Mouse (Mus musculus) G1E (cell line): ENCODE results near the gene Kctd15.

Experiments used
- CTCF ChIP-seq: IDR thresholded peaks from 2 replicates; pipeline ENCODE4 v1.5.1; 2012; ENCODE audit warnings: low read depth, low read length, inconsistent platforms, mixed read lengths
- GATA2 ChIP-seq: IDR thresholded peaks from 2 replicates; pipeline ENCODE4 v1.6.1; 2012; ENCODE audit warnings: low read depth, low read length, inconsistent platforms, borderline replicate concordance

DNA sequence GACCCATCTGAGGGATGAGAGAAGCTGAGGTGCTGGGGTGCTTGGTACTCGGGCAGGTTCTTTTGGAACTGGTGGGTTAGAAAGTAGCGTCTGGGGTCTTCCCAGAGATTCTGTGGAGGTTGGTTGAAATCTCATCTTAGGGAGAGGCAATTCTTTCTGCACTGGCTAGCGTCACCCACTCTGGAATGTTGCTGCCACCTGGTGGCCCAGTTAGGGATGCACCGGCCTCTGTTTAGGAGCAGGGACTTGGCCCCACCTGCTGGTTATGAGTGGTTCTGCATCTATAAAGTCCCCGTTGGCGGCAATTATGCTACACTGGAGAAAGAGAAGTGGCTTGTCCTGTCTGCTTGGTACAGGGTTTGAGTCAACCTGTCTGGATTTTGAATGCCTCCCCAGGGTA is 15.4 kb upstream of the Kctd15 start:
- no peak; the same call in 1 of the 2 replicates for TF ChIP-seq CTCF
- TF ChIP-seq GATA2 = no peak
